Mouse (Mus musculus) CH12.LX (cell line): ENCODE measurements around the gene Rab1a. TPM values are rescaled to one million over a fixed set of nuclear protein-coding genes. Genes with fewer than 3 reads are reported as not detected.

ENCODE experiments used
- DNase-seq: peaks from one replicate; pipeline ENCODE4 v3.0.0-alpha.2; 2013; ENCODE audit errors: extremely low read depth
- H3K27ac ChIP-seq: 2 replicates; pipeline ENCODE4 v1.5.1; 2012; ENCODE audit warnings: low read depth, mild to moderate bottlenecking, control low read depth, moderate library complexity; ENCODE audit not compliant: insufficient read depth
- H3K27me3 ChIP-seq: replicated peaks from 2 replicates; pipeline ENCODE3; 2012; ENCODE audit warnings: inconsistent platforms
- H3K36me3 ChIP-seq, 2 experiments: replicated peaks in 1 of 2; 2 replicates each; pipeline versions ENCODE3 to v1.6.1; 2012; ENCODE audit warnings: inconsistent platforms in 1 of 2, low read length in 1 of 2, mild to moderate bottlenecking in 1 of 2, mixed read lengths in 1 of 2, moderate library complexity in 1 of 2; ENCODE audit not compliant: control insufficient read depth in 1 of 2, insufficient read depth in 1 of 2
- H3K4me1 ChIP-seq, 2 experiments: 2 replicates each; pipeline ENCODE4 v1.6.1; 2012; ENCODE audit warnings: inconsistent platforms in 1 of 2, moderate library complexity in 1 of 2; ENCODE audit not compliant: insufficient read depth in 2 of 2, control insufficient read depth in 1 of 2
- H3K4me2 ChIP-seq: 2 replicates; pipeline ENCODE4 v1.6.1; 2012; ENCODE audit warnings: low read depth, mild to moderate bottlenecking, control low read depth; ENCODE audit not compliant: poor library complexity, insufficient read depth, severe bottlenecking
- H3K4me3 ChIP-seq, 3 experiments: fragments of 150-350 bp in 1 of 3; sonication (generic) in 1 of 3; replicated peaks in 1 of 3; 2 replicates each; pipeline versions ENCODE3 to v1.5.1; 2011 to 2012; ENCODE audit warnings: low read depth in 2 of 3, low read length in 2 of 3, mild to moderate bottlenecking in 2 of 3, moderate library complexity in 2 of 3, control low read depth in 1 of 3, improper control_type of control experiment in 1 of 3, inconsistent platforms in 1 of 3, mixed read lengths in 1 of 3; ENCODE audit not compliant: poor library complexity in 1 of 3
- H3K79me2 ChIP-seq: replicated peaks from 2 replicates; pipeline ENCODE4 v1.6.1; 2012; ENCODE audit warnings: mild to moderate bottlenecking, moderate library complexity; ENCODE audit not compliant: control insufficient read depth, poor library complexity, insufficient read depth, severe bottlenecking; ENCODE audit errors: extremely low read depth
- H3K9ac ChIP-seq: 2 replicates; pipeline ENCODE4 v1.6.1; 2012; ENCODE audit warnings: low read depth, mild to moderate bottlenecking, control low read depth, moderate library complexity; ENCODE audit not compliant: insufficient read depth
- H3K9me3 ChIP-seq: replicated peaks from 2 replicates; pipeline ENCODE3; 2012; ENCODE audit warnings: low read length, inconsistent platforms, mixed read lengths
- CHD1 ChIP-seq: IDR thresholded peaks from 2 replicates; pipeline ENCODE4 v1.6.1; 2012; ENCODE audit warnings: low read depth, low read length, improper control_type of control experiment, inconsistent platforms
- CHD2 ChIP-seq: IDR thresholded peaks from 2 replicates; pipeline ENCODE4 v1.6.1; 2011; ENCODE audit warnings: low read length, improper control_type of control experiment
- E2F4 ChIP-seq: IDR thresholded peaks from 2 replicates; pipeline ENCODE4 v1.6.1; 2011; ENCODE audit warnings: low read depth, low read length, improper control_type of control experiment; ENCODE audit not compliant: insufficient replicate concordance
- EP300 ChIP-seq: IDR thresholded peaks from 2 replicates; pipeline ENCODE4 v1.6.1; 2011; ENCODE audit warnings: low read length, improper control_type of control experiment
- IRF4 ChIP-seq: IDR thresholded peaks from 2 replicates; pipeline ENCODE4 v1.6.1; 2014; ENCODE audit warnings: low read depth, mild to moderate bottlenecking, inconsistent platforms, low read length, improper control_type of control experiment
- JUN ChIP-seq: IDR thresholded peaks from 2 replicates; pipeline ENCODE4 v1.6.1; 2011; ENCODE audit warnings: low read depth, mild to moderate bottlenecking, low read length, improper control_type of control experiment, moderate library complexity; ENCODE audit not compliant: insufficient read depth
- KAT2A ChIP-seq: IDR thresholded peaks from 2 replicates; pipeline ENCODE4 v1.6.1; 2012; ENCODE audit warnings: low read length, improper control_type of control experiment, inconsistent platforms; ENCODE audit not compliant: insufficient replicate concordance
- MAFK ChIP-seq: IDR thresholded peaks from 2 replicates; pipeline ENCODE4 v1.6.1; 2011; ENCODE audit warnings: low read length, improper control_type of control experiment; ENCODE audit not compliant: insufficient replicate concordance
- MAZ ChIP-seq: IDR thresholded peaks from 2 replicates; pipeline ENCODE4 v1.6.1; 2012; ENCODE audit warnings: low read depth, mild to moderate bottlenecking, inconsistent platforms, low read length, improper control_type of control experiment, moderate library complexity
- MEF2A ChIP-seq: IDR thresholded peaks from 2 replicates; pipeline ENCODE4 v1.6.1; 2014; ENCODE audit warnings: low read depth, mild to moderate bottlenecking, inconsistent platforms, low read length, improper control_type of control experiment, borderline replicate concordance
- MYC ChIP-seq: IDR thresholded peaks from 2 replicates; pipeline ENCODE4 v1.6.1; 2011; ENCODE audit warnings: low read depth, mild to moderate bottlenecking, improper control_type of control experiment, low read length
- POLR2AphosphoS2 ChIP-seq: IDR thresholded peaks from 2 replicates; pipeline ENCODE4 v1.6.1; 2011; ENCODE audit warnings: low read depth, low read length, improper control_type of control experiment
- SIN3A ChIP-seq: IDR thresholded peaks from 2 replicates; pipeline ENCODE4 v1.6.1; 2012; ENCODE audit warnings: low read length, improper control_type of control experiment, inconsistent platforms
- SMC3 ChIP-seq: IDR thresholded peaks from 2 replicates; pipeline ENCODE4 v1.6.1; 2011; ENCODE audit warnings: low read depth, low read length, improper control_type of control experiment
- USF1 ChIP-seq: IDR thresholded peaks from 2 replicates; pipeline ENCODE4 v1.6.1; 2014; ENCODE audit warnings: low read depth, mild to moderate bottlenecking, inconsistent platforms, low read length, improper control_type of control experiment
- USF2 ChIP-seq: conservative IDR thresholded peaks from 2 replicates; pipeline ENCODE4 v1.6.1; 2011; ENCODE audit warnings: low read depth, low read length, improper control_type of control experiment
- ZNF384 ChIP-seq: IDR thresholded peaks from 2 replicates; pipeline ENCODE4 v1.6.1; 2012; ENCODE audit warnings: low read depth, low read length, improper control_type of control experiment, inconsistent platforms
- dilution Hi-C: fragments of 300-500 bp; cut with MboI; formaldehyde crosslinking; loops from 2 replicates; pipeline ENCODE4 v1.14.3; 2020; ENCODE audit warnings: low sequenced_read_pairs; ENCODE audit not compliant: extremely low pct_unique_long_range_greater_than_20kb, extremely low pct_ligation_motif_present
- in situ Hi-C: fragments of 300-500 bp; cut with MboI; formaldehyde crosslinking; loops from 3 replicates; pipeline ENCODE4 v1.14.3; 2019; ENCODE audit warnings: low sequenced_read_pairs, low pct_ligation_motif_present, low pct_unique_long_range_greater_than_20kb, mixed read lengths
- polyA plus RNA-seq: library from polyadenylated mRNA; unstranded; fragments of >175 nt; gene quantifications from 2 replicates; pipeline ENCODE4 v1.2.1, GENCODE M21; 2012; ENCODE audit warnings: low read depth; ENCODE audit not compliant: insufficient read length
- total RNA-seq, 2 experiments: library from RNA; depleted of rRNA; stranded (reverse); fragments of 300-350 nt in 1 of 2; fragments of >200 nt in 1 of 2; gene quantifications; 2 replicates each; pipeline ENCODE4 v1.2.3; 2012 to 2014

Rab1a gene
- total and polyA plus RNA-seq, 3 experiments, result 76.7 to 263 (median 143) TPM

GRCm38 (mm10) chr11:20250476-20251178 lies 49.4 kb downstream of the Rab1a start:
- in situ Hi-C loops, result no loop called here
- H3K4me3 ChIP-seq, result no peak overlapping the region
- dilution Hi-C loops, result no loop called here
- no peak overlapping the region for H3K27ac ChIP-seq
- peaks cover 2% of the 10 kb centered on the region for H3K9me3 ChIP-seq
- H3K27me3 ChIP-seq, result peaks cover 2% of the 10 kb centered on the region
- no peak for TF ChIP-seq USF2
- TF ChIP-seq ZNF384, result no peak
- TF ChIP-seq EP300, result no peak
- TF ChIP-seq MEF2A, result no peak
- TF ChIP-seq POLR2AphosphoS2, result no peak
- TF ChIP-seq CHD1, result no peak
- TF ChIP-seq CHD2, result no peak
- H3K4me1 ChIP-seq, result peaks cover 14 to 35% of the 10 kb centered on the region in 2 experiments
- H3K36me3 ChIP-seq, result peaks cover 2 to 15% of the 10 kb centered on the region in 2 experiments
- no peak overlapping the region for H3K9ac ChIP-seq
- DNase-seq, result no peak
- no peak overlapping the region for H3K4me2 ChIP-seq
- H3K79me2 ChIP-seq, result peaks cover 33% of the 10 kb centered on the region

- dilution Hi-C loops (no loop called here), in situ Hi-C loops (no loop called here)
- TF ChIP-seq SMC3 (no peak), MYC (no peak), EP300 (no peak), CHD2 (no peak), E2F4 (no peak), POLR2AphosphoS2 (no peak), USF1 (no peak), MAFK (no peak), IRF4 (no peak), MAZ (no peak), JUN (no peak), SIN3A (no peak), KAT2A (no peak)
- DNase-seq, result no peak
- H3K4me3 ChIP-seq, result no peak overlapping the region
- H3K4me1 ChIP-seq, result peaks cover 4 to 13% of the 10 kb centered on the region in 2 experiments; a peak in 2 of 4 replicates
- no peak overlapping the region for H3K9ac ChIP-seq
- H3K36me3 ChIP-seq, result no peaks in the 10 kb centered on the region
- peaks cover 2% of the 10 kb centered on the region for H3K27me3 ChIP-seq
- H3K9me3 ChIP-seq, result peaks cover 2% of the 10 kb centered on the region
- no peak overlapping the region for H3K4me2 ChIP-seq
- H3K79me2 ChIP-seq, result peaks cover 9% of the 10 kb centered on the region
- H3K27ac ChIP-seq, result no peak overlapping the region
Measured at GRCm38 (mm10) chr11:20253088-20253487, 51.9 kb downstream of the Rab1a start.
